8 mouse cellular contexts compared by ENCODE assay signal in the genomic region with DNA sequence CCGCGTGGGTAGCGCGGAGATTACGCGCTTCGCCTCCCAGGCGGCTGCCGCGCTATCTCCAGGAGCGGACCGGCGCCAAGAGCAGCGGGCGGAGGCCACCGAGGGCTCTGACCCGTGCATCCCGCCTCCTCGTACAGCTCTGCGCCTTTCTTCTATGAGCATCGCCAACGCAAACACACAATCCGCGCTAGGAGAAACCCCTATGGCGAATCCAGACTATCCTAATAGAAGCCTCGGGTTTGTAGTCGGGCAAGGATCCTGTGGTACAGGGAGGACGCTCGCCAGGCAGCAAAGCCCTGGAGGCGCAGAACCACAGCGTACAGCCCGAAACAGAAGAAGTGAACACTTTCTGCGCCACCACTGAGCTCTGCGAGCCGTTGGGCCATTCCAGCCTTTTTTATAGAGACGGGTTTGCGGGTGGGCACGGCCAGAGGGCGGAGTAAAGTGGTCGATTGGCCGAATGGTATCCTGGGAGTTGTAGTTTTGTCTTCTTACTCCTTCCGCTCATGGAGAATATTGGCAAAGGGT.
DNase-seq lines count a peak whose midpoint lies in the region; ATAC-seq lines count a peak whose summit lies in the region.

No protein-coding gene starts in this region.

- peak overlapping the region; percentile 83 for H3K27ac ChIP-seq in embryonic facial prominence, embryonic 15.5 days (replicated peaks)
- peak overlapping the region; percentile 74 for H3K27ac ChIP-seq in heart, embryonic 12.5 days (ENCODE audit: poor library complexity, severe bottlenecking)
- H3K27ac ChIP-seq in kidney, embryonic 15.5 days: peak overlapping the region; percentile 88
- H3K27ac ChIP-seq in limb, embryonic 15.5 days: peak overlapping the region; percentile 83
- H3K27ac ChIP-seq in midbrain, embryonic 16.5 days (ENCODE audit: low read length): peak overlapping the region; percentile 85

- WGBS in embryonic facial prominence, embryonic 15.5 days: under 1% methylated on average over 42 of the region's 42 CpGs
- under 1% methylated on average over 41 of the region's 42 CpGs for WGBS in heart, embryonic 12.5 days
- under 1% methylated on average over 42 of the region's 42 CpGs for WGBS in kidney, embryonic 15.5 days
- under 1% methylated on average over 42 of the region's 42 CpGs for WGBS in limb, embryonic 15.5 days
- under 1% methylated on average over 42 of the region's 42 CpGs for WGBS in midbrain, embryonic 16.5 days

- ATAC-seq in embryonic facial prominence, embryonic 15.5 days (ENCODE audit: insufficient number of reproducible peaks, low FRiP score, low TSS enrichment, low read depth): peak; percentile 88
- ATAC-seq in heart, embryonic 12.5 days (ENCODE audit: insufficient number of reproducible peaks, low FRiP score): peak; percentile 83
- peak; percentile 90 for ATAC-seq in kidney, embryonic 15.5 days (replicated peaks; ENCODE audit: low FRiP score)
- peak; percentile 84 for ATAC-seq in limb, embryonic 15.5 days (ENCODE audit: insufficient number of reproducible peaks, low FRiP score, low TSS enrichment, low read depth)
- ATAC-seq in midbrain, embryonic 16.5 days: peak; percentile 94

- peak; percentile 73 for DNase-seq in 3134 (ENCODE audit: extremely low read depth, insufficient read length, low spot score)
- DNase-seq in adrenal gland, postnatal 36 days: peak; percentile 81 to 84
- peak; percentile 18 to 49 for DNase-seq in spleen, postnatal 10 days (ENCODE audit: low spot score in 2 of 2)

- H3K4me1 ChIP-seq in embryonic facial prominence, embryonic 15.5 days: peaks cover 12% of the 10 kb centered on the region
- peaks cover 10% of the 10 kb centered on the region for H3K4me1 ChIP-seq in heart, embryonic 12.5 days (replicated peaks)
- H3K4me1 ChIP-seq in kidney, embryonic 15.5 days: peaks cover 26% of the 10 kb centered on the region
- H3K4me1 ChIP-seq in limb, embryonic 15.5 days: peaks cover 20% of the 10 kb centered on the region
- H3K4me1 ChIP-seq in midbrain, embryonic 16.5 days (ENCODE audit: control insufficient read depth, insufficient read depth, low read length): peaks cover 5% of the 10 kb centered on the region; the same call in 1 of the 2 replicates

- no peaks in the 10 kb centered on the region for H3K36me3 ChIP-seq in embryonic facial prominence, embryonic 15.5 days
- no peaks in the 10 kb centered on the region for H3K36me3 ChIP-seq in heart, embryonic 12.5 days
- no peaks in the 10 kb centered on the region for H3K36me3 ChIP-seq in kidney, embryonic 15.5 days
- H3K36me3 ChIP-seq in limb, embryonic 15.5 days: no peaks in the 10 kb centered on the region
- no peaks in the 10 kb centered on the region for H3K36me3 ChIP-seq in midbrain, embryonic 16.5 days (ENCODE audit: control insufficient read depth, insufficient read depth, low read length)

- H3K4me3 ChIP-seq in embryonic facial prominence, embryonic 15.5 days (replicated peaks): peak overlapping the region; percentile 70
- H3K4me3 ChIP-seq in heart, embryonic 12.5 days: peak overlapping the region; percentile 62
- peak overlapping the region; percentile 69 for H3K4me3 ChIP-seq in kidney, embryonic 15.5 days (replicated peaks)
- H3K4me3 ChIP-seq in limb, embryonic 15.5 days: peak overlapping the region; percentile 66
- H3K4me3 ChIP-seq in midbrain, embryonic 16.5 days (ENCODE audit: low read depth, low read length): peak overlapping the region; percentile 79

- no peaks in the 10 kb centered on the region for H3K9me3 ChIP-seq in embryonic facial prominence, embryonic 15.5 days (replicated peaks)
- H3K9me3 ChIP-seq in heart, embryonic 12.5 days (replicated peaks): no peaks in the 10 kb centered on the region
- H3K9me3 ChIP-seq in kidney, embryonic 15.5 days (replicated peaks): no peaks in the 10 kb centered on the region
- H3K9me3 ChIP-seq in limb, embryonic 15.5 days: no peaks in the 10 kb centered on the region
- H3K9me3 ChIP-seq in midbrain, embryonic 16.5 days (replicated peaks; ENCODE audit: control insufficient read depth, low read length, poor library complexity, severe bottlenecking): no peaks in the 10 kb centered on the region

- no peaks in the 10 kb centered on the region for H3K27me3 ChIP-seq in embryonic facial prominence, embryonic 15.5 days
- H3K27me3 ChIP-seq in heart, embryonic 12.5 days (replicated peaks): 0 out of 2 replicates have a peak, but pooled peaks cover 20% of the 10 kb centered on the region
- H3K27me3 ChIP-seq in kidney, embryonic 15.5 days: peaks cover 8% of the 10 kb centered on the region; the same call in 1 of the 2 replicates
- H3K27me3 ChIP-seq in limb, embryonic 15.5 days: peaks cover 7% of the 10 kb centered on the region; the same call in 1 of the 2 replicates
- H3K27me3 ChIP-seq in midbrain, embryonic 16.5 days (ENCODE audit: control insufficient read depth, insufficient read depth, low read depth, low read length): peaks cover 17% of the 10 kb centered on the region

- peak overlapping the region; percentile 81 for H3K9ac ChIP-seq in embryonic facial prominence, embryonic 15.5 days
- H3K9ac ChIP-seq in heart, embryonic 12.5 days: peak overlapping the region; percentile 79
- peak overlapping the region; percentile 73 for H3K9ac ChIP-seq in kidney, embryonic 15.5 days
- H3K9ac ChIP-seq in limb, embryonic 15.5 days: peak overlapping the region; percentile 85
- peak overlapping the region; percentile 89 for H3K9ac ChIP-seq in midbrain, embryonic 16.5 days (ENCODE audit: low read depth, low read length)

- peak overlapping the region; percentile 98 for H3K4me2 ChIP-seq in embryonic facial prominence, embryonic 15.5 days (replicated peaks)
- H3K4me2 ChIP-seq in heart, embryonic 12.5 days: peak overlapping the region; percentile 94
- H3K4me2 ChIP-seq in kidney, embryonic 15.5 days: peak overlapping the region; percentile 99
- peak overlapping the region; percentile 96 for H3K4me2 ChIP-seq in limb, embryonic 15.5 days
- peak overlapping the region; percentile 85 for H3K4me2 ChIP-seq in midbrain, embryonic 16.5 days (ENCODE audit: low read length)

Comparison
In these comparisons a context has a peak if more than half of its experiments do, and no peak if none do; other contexts are left out.
1. Peak in every context shown above with its lines: DNase-seq, ATAC-seq, H3K4me3 ChIP-seq and H3K27ac ChIP-seq.